Mouse (Mus musculus): ENCODE measurements at regions not wholly inside any gene's neighbourhood (a gene's known extent, or its start where the extent isn't known, plus 50 kb on each side); places are given as distances from the start of the nearest gene placed in this dataset.

DNA sequence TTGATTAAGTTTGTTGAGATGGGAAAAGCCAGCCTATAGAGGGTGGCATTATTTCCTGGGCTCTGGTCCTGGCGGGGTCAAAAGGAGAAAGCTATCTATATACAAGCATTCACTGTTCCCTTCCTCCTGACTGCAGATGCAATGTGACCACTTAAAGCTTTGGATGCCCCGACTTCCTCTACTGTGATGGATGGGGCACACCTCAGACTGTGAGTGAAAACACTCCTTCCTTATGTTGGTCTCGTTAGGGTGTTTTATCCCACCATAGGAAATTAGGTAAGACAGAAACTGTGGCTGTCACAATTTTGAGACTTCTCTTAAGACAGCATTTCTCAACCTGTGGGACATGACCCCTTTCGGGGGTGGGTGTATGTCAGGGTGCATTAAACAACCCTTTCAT lies 210.8 kb upstream of the Dusp10 start:
- H3K4me1 ChIP-seq (replicated peaks), result no peaks in the 10 kb centered on the region
- WGBS (ENCODE audit: insufficient replicate concordance), result 36% methylated on average over 4 of the region's 4 CpGs
- no peak overlapping the region for H3K4me3 ChIP-seq (replicated peaks)
- no peak for ATAC-seq (ENCODE audit: insufficient read depth)
- no peak overlapping the region for H3K4me2 ChIP-seq
- no peaks in the 10 kb centered on the region for H3K9me3 ChIP-seq (replicated peaks)
- H3K27ac ChIP-seq (replicated peaks), result no peak overlapping the region
- no peak overlapping the region for H3K9ac ChIP-seq
- no peaks in the 10 kb centered on the region for H3K27me3 ChIP-seq
- H3K36me3 ChIP-seq (replicated peaks), result no peaks in the 10 kb centered on the region

DNA sequence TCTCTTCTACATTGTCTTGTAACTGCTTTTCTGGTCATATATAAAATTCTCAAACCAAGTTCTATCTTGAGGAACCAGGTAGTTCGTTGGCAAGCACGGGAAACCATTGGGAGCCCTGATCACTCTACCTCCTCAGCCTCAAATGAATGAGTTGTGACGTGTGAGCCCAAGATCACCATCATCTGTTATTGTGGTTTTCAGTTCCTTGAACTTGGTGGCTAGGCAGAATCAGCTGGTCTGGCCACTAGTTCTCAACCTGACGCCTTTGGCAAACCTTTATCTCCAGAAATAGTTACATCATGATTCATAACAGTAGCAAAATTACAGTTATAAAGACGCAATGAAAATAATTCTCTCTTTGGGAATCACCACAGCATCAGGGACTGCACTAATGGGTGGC lies 209.7 kb upstream of the Dusp10 start:
- no peak overlapping the region for H3K9ac ChIP-seq
- no peak for ATAC-seq (ENCODE audit: insufficient read depth)
- H3K27ac ChIP-seq (replicated peaks), result no peak overlapping the region
- H3K4me3 ChIP-seq (replicated peaks), result no peak overlapping the region
- no peaks in the 10 kb centered on the region for H3K36me3 ChIP-seq (replicated peaks)
- H3K27me3 ChIP-seq, result no peaks in the 10 kb centered on the region
- H3K4me2 ChIP-seq, result no peak overlapping the region
- no peaks in the 10 kb centered on the region for H3K4me1 ChIP-seq (replicated peaks)
- 39% methylated on average over 5 of the region's 5 CpGs for WGBS (ENCODE audit: insufficient replicate concordance)
- H3K9me3 ChIP-seq (replicated peaks), result no peaks in the 10 kb centered on the region

DNA sequence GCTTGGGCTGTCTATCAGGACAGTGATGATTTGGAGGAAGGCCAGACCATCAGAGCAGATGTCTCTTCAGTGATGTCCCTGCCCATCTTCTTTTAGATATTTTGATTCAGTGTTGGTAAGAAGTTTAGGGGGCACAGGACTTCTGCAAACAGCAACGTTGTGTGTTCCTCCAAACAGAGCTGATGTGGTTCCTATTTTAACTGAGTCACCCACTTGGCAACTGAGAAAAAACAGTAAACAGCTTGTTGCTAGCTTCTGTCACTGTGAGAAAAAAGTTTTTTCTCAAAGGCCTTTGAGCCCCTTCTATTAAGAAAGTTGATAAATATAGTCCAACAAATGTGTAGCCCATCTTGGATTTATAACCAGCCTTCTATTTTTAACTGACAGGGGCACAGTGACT lies 209.3 kb upstream of the Dusp10 start:
- Histone ChIP-seq H3K4me2 (no peak overlapping the region), H3K36me3 (replicated peaks) (no peaks in the 10 kb centered on the region), H3K27ac (replicated peaks) (no peak overlapping the region), H3K4me3 (replicated peaks) (no peak overlapping the region), H3K27me3 (no peaks in the 10 kb centered on the region), H3K4me1 (replicated peaks) (no peaks in the 10 kb centered on the region), H3K9me3 (replicated peaks) (no peaks in the 10 kb centered on the region), H3K9ac (no peak overlapping the region)
- ATAC-seq (ENCODE audit: insufficient read depth), result no peak
- WGBS (ENCODE audit: insufficient replicate concordance), result 30% methylated on average over 1 of the region's 1 CpGs

DNA sequence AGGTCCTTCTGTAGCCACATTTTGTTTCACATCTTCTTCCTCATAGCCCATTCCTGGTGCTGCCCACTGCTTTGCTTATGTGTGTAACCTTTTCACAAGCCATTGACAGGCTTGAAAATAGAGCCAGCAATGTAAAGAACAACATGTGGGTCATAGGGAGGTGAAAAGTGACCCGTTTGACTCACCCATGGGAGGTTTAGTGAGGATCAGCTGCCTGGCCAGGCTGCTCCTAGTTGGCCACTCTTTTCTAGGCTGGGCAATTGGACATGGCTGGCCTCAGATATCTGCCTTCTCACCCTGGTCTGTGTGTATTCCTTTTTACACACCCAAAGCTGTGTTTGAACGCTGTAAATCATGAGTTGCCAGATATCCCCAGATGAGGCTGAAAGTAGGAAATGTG lies 208.8 kb upstream of the Dusp10 start:
- Histone ChIP-seq H3K36me3 (replicated peaks) (no peaks in the 10 kb centered on the region), H3K9me3 (replicated peaks) (no peaks in the 10 kb centered on the region), H3K27ac (replicated peaks) (no peak overlapping the region), H3K4me2 (no peak overlapping the region), H3K4me3 (replicated peaks) (no peak overlapping the region), H3K9ac (no peak overlapping the region), H3K27me3 (no peaks in the 10 kb centered on the region), H3K4me1 (replicated peaks) (no peaks in the 10 kb centered on the region)
- no peak for ATAC-seq (ENCODE audit: insufficient read depth)
- WGBS (ENCODE audit: insufficient replicate concordance), result 63% methylated on average over 2 of the region's 2 CpGs

DNA sequence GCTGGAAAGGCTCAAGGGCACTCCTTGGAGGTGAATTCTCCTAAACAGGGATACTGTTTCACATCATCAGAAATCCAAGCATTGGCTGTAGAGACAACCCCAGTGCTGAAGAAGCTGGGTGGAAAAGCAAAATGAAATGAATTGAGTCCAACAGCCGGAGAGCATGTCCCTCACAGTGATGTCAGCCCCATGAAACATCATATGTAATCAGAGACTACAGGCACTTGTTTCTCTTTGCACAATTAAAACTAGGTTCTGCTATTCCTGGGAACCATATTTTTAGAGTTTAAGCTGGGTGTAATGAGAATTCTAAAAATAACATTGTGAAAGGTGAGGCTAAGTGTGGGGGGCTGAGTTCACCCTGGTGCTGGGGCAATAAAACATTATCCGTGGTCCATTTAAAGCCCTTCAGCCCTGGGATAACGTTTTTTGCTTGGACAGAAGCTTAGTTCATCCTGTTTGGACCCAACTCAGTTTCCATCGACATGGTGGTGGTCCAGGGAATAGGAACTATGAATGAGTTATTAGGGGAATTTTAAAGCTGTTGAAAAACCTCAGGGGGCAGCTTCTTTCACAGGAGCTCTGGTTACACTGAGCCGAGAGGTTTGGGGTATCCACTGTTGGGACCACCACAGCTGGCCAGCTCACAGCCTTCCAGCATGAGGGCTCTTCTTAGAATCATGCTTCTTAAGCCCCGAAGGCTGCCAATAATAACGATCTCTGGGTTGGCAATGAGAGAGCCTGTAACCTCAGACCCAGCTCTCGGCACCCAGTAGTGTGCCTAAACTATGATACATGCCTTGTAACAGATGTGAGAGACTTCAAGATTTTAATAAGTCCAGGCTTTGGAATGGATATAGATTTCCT lies 206.0 kb upstream of the Dusp10 start:
- Histone ChIP-seq H3K27me3 (no peaks in the 10 kb centered on the region), H3K4me1 (replicated peaks) (no peaks in the 10 kb centered on the region), H3K36me3 (replicated peaks) (no peaks in the 10 kb centered on the region), H3K4me2 (no peak overlapping the region), H3K9ac (no peak overlapping the region), H3K27ac (replicated peaks) (no peak overlapping the region), H3K9me3 (replicated peaks) (no peaks in the 10 kb centered on the region), H3K4me3 (replicated peaks) (no peak overlapping the region)
- no peak for ATAC-seq (ENCODE audit: insufficient read depth)
- 56% methylated on average over 8 of the region's 8 CpGs for WGBS (ENCODE audit: insufficient replicate concordance)

DNA sequence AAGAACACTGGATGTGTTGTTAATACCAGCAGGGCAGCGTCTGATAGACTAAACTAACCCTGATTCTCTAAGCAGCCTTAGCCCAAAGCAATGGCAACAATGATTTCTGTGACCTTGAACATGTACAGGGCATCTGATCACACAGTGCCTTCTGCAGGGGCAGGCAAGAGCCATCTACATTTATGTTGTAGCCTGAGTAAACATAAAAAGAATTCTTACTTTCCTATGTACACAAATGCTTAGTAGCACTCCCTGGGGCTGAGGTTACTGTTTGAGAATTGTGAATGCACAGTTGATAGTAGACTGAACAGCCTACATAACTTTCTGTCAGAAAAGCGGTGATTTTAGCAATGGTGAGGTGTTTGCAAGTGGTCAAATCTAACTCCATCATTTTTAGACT lies 204.9 kb upstream of the Dusp10 start:
- ATAC-seq (ENCODE audit: insufficient read depth), result no peak

DNA sequence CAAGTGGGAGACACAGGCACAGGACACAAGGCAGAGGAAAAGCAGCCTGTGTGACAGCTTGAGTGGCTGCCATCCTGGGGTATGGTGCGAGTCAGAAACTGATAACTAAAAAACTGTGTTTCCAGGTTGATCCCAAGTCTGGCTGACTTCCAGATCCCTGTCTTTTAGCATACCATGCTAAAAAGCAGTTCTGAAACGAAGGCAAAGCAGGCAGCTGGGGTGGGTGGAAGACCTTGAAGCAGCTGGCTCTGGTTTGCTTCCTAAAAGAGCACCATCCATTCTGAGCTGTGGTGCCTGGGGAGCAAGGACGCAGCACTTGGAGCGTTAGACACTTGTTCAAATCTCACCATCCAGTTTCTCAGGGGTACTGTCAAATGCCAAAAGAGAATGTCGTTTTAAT lies 192.5 kb upstream of the Dusp10 start:
- 43% methylated on average over 5 of the region's 5 CpGs for WGBS (ENCODE audit: insufficient replicate concordance)
- H3K9me3 ChIP-seq (replicated peaks), result no peaks in the 10 kb centered on the region
- ATAC-seq (ENCODE audit: insufficient read depth), result no peak
- no peaks in the 10 kb centered on the region for H3K36me3 ChIP-seq (replicated peaks)
- H3K4me1 ChIP-seq (replicated peaks), result no peaks in the 10 kb centered on the region
- H3K4me2 ChIP-seq, result no peak overlapping the region
- H3K27ac ChIP-seq (replicated peaks), result no peak overlapping the region
- H3K9ac ChIP-seq, result no peak overlapping the region
- no peak overlapping the region for H3K4me3 ChIP-seq (replicated peaks)
- H3K27me3 ChIP-seq, result no peaks in the 10 kb centered on the region

More for the DNA sequence above, 204.9 kb upstream of the Dusp10 start:
- Histone ChIP-seq H3K4me3 (replicated peaks) (no peak overlapping the region), H3K9ac (no peak overlapping the region), H3K27ac (replicated peaks) (no peak overlapping the region), H3K27me3 (no peaks in the 10 kb centered on the region), H3K36me3 (replicated peaks) (no peaks in the 10 kb centered on the region), H3K4me1 (replicated peaks) (no peaks in the 10 kb centered on the region), H3K4me2 (no peak overlapping the region), H3K9me3 (replicated peaks) (no peaks in the 10 kb centered on the region)
- 53% methylated on average over 2 of the region's 2 CpGs for WGBS (ENCODE audit: insufficient replicate concordance)

DNA sequence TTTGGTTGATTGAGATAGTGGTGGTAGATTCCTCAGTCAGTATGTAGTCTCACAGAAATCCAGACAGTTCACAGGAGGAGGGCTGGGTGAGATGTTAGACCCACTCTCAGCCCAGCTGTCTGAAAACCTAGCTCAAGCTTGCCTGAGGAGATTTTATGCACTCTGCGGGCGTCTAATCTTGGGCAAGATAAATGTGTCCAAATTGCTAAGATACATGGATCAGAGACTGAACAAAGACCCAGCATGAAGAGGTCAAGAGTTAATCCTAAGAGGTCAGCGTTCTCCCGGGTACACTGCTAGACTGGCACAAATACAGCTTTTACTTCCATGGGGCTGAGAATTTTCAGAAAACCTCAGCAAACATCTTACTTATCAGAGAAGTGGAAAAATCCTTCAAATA lies 186.8 kb upstream of the Dusp10 start:
- no peaks in the 10 kb centered on the region for H3K27me3 ChIP-seq
- no peak for ATAC-seq (ENCODE audit: insufficient read depth)
- 69% methylated on average over 4 of the region's 4 CpGs for WGBS (ENCODE audit: insufficient replicate concordance)
- no peak overlapping the region for H3K9ac ChIP-seq
- H3K4me1 ChIP-seq (replicated peaks), result no peaks in the 10 kb centered on the region
- H3K4me3 ChIP-seq (replicated peaks), result no peak overlapping the region
- H3K4me2 ChIP-seq, result no peak overlapping the region
- H3K27ac ChIP-seq (replicated peaks), result no peak overlapping the region
- H3K36me3 ChIP-seq (replicated peaks), result no peaks in the 10 kb centered on the region
- no peaks in the 10 kb centered on the region for H3K9me3 ChIP-seq (replicated peaks)

DNA sequence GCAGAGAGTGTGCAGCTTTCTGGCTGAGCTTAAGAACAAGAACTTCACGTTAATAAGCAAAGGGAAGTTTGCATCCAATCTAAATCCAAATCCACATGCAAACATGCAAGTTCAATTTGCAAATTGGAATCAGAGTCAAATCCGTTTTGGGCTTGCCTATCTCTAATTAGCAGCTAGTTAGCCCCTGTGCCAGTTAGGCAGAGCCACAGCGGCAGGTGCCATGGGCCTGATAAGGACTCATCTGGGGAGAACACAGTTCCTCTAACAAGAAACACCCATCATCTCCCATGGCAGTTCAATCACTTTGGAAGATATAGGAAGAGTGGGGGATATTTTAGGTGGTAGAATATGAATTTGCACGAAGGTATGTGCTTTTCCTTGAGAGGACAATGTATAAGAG lies 168.0 kb upstream of the Dusp10 start:
- Histone ChIP-seq H3K4me3 (replicated peaks) (no peak overlapping the region), H3K27ac (replicated peaks) (no peak overlapping the region), H3K4me2 (no peak overlapping the region), H3K9ac (no peak overlapping the region), H3K9me3 (replicated peaks) (no peaks in the 10 kb centered on the region), H3K4me1 (replicated peaks) (no peaks in the 10 kb centered on the region), H3K36me3 (replicated peaks) (no peaks in the 10 kb centered on the region), H3K27me3 (no peaks in the 10 kb centered on the region)
- no peak for ATAC-seq (ENCODE audit: insufficient read depth)
- WGBS (ENCODE audit: insufficient replicate concordance), result 19% methylated on average over 4 of the region's 4 CpGs

DNA sequence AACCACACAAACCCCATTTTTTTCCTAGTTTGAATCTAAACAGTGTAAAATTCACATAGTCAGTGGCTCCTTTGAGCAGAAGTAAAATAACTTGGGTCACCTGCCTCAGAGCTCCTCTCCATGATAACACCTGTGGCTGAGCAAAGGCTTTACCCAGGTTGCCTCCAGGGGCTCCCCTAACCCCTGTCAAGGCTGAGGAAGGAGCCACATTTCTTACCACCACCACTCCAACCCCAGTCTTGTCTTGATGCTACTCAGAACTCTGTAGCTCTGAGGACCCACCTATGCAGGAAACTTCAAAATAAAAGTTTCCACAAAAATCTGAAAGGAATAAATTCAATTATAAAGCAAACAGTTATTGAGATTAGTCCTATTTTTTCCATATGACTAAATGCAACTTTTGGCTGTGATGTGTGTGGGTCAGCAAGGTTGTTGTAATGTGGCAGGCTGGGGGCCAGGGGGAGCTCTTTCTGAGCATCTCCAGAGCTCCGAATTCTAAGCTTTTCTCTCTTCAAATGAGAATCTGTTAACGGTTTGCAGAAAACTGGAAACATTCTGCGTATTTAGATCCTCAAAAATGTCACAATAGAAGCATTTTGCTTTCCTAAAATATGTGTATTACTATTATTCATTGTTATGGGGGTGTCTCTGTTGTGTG lies 159.0 kb upstream of the Dusp10 start:
- Histone ChIP-seq H3K27me3 (no peaks in the 10 kb centered on the region), H3K4me2 (no peak overlapping the region), H3K9me3 (replicated peaks) (no peaks in the 10 kb centered on the region), H3K4me1 (replicated peaks) (no peaks in the 10 kb centered on the region), H3K4me3 (replicated peaks) (no peak overlapping the region), H3K36me3 (replicated peaks) (no peaks in the 10 kb centered on the region), H3K27ac (replicated peaks) (no peak overlapping the region), H3K9ac (no peak overlapping the region)
- no peak for ATAC-seq (ENCODE audit: insufficient read depth)
- WGBS (ENCODE audit: insufficient replicate concordance), result 46% methylated on average over 3 of the region's 3 CpGs

DNA sequence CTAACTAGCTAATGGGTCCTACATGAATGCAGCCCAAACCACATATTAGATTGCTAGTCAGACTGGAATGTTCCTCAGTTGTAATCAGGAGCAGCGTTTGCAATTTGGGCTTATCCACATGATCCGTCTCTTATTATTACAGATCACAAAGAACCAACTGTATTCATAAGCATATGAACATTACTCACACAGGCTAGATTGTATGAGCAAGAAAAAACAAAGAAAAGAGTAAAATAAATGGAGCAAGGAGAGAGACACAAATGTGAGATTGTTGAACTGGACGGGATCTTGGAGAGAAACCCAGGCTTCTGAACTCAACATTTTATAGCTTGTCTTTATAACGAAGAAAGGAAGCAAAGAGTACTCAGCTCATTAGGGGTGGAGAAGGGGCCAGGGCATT lies 148.0 kb upstream of the Dusp10 start:
- H3K36me3 ChIP-seq (replicated peaks), result no peaks in the 10 kb centered on the region
- 67% methylated on average over 4 of the region's 4 CpGs for WGBS (ENCODE audit: insufficient replicate concordance)
- H3K4me1 ChIP-seq (replicated peaks), result no peaks in the 10 kb centered on the region
- ATAC-seq (ENCODE audit: insufficient read depth), result no peak
- H3K9me3 ChIP-seq (replicated peaks), result no peaks in the 10 kb centered on the region
- H3K4me2 ChIP-seq, result no peak overlapping the region
- H3K27me3 ChIP-seq, result no peaks in the 10 kb centered on the region
- no peak overlapping the region for H3K9ac ChIP-seq
- H3K4me3 ChIP-seq (replicated peaks), result no peak overlapping the region
- no peak overlapping the region for H3K27ac ChIP-seq (replicated peaks)
